Mouse (Mus musculus): ENCODE measurements at regions not wholly inside any gene's neighbourhood (a gene's known extent, or its start where the extent isn't known, plus 50 kb on each side); places are given as distances from the start of the nearest gene placed in this dataset.

GRCm38 (mm10) chr17:49149896-49150295 lies 217.7 kb downstream of the Lrfn2 start:
- Histone ChIP-seq H3K9me3 (no peaks in the 10 kb centered on the region), H3K27ac (no peak overlapping the region), H3K27me3 (no peaks in the 10 kb centered on the region), H3K4me2 (replicated peaks) (no peak overlapping the region), H3K36me3 (no peaks in the 10 kb centered on the region), H3K4me3 (no peak overlapping the region), H3K4me1 (peaks cover 3% of the 10 kb centered on the region; the same call in 1 of the 2 replicates), H3K9ac (no peak overlapping the region)
- 82% methylated on average over 4 of the region's 4 CpGs for WGBS
- no peak for ATAC-seq (ENCODE audit: low FRiP score, low read depth)

DNA sequence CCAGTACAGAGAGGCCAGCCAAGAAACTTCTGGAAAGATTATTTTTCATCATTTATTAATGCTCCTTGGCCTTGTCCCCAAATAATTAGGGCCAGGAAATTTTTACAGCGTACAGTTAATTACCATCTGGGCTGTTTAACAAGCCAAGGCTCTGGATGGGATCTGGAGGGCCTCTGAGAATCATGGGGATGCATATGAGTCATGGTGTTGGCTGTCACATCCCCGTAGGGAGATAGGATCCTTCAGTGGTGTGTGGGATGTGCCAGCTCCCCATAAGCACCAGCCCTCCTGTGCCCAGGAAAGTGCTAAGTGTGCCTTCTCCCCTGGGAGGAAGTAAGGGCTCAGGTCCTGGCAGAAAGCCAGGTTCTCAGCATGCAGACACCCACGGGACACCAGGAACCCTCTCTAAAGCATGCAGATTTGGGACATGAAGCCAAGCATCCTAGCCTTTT lies 218.8 kb downstream of the Lrfn2 start:
- no peaks in the 10 kb centered on the region for H3K36me3 ChIP-seq
- H3K27me3 ChIP-seq: no peaks in the 10 kb centered on the region
- peaks cover 7% of the 10 kb centered on the region for H3K4me1 ChIP-seq
- WGBS: 46% methylated on average over 3 of the region's 3 CpGs
- no peak overlapping the region for H3K9ac ChIP-seq
- H3K4me2 ChIP-seq (replicated peaks): no peak overlapping the region
- H3K9me3 ChIP-seq: no peaks in the 10 kb centered on the region
- ATAC-seq (ENCODE audit: low FRiP score, low read depth): no peak
- H3K4me3 ChIP-seq: no peak overlapping the region
- no peak overlapping the region for H3K27ac ChIP-seq

DNA sequence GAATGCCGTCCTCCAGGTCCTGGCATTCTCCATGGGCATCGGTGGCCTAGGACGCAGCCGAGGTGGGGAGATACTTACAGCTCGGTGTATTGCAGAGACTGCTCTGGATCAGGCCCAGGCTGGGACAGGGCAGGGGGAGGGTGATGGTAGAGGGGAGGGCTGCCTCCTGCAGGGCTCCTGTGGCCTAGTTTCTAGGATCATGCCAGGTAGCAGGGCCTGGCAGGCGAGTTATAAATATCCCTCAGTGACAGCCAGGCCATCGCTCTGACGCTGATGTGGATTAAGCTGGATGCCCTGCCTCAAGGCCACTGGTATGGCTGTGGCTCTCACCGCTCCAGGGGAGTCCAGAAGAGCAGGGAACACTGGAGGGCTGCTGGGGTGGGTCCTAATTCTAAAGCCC lies 221.8 kb downstream of the Lrfn2 start:
- Histone ChIP-seq H3K27ac (no peak overlapping the region), H3K9ac (no peak overlapping the region), H3K27me3 (no peaks in the 10 kb centered on the region)

DNA sequence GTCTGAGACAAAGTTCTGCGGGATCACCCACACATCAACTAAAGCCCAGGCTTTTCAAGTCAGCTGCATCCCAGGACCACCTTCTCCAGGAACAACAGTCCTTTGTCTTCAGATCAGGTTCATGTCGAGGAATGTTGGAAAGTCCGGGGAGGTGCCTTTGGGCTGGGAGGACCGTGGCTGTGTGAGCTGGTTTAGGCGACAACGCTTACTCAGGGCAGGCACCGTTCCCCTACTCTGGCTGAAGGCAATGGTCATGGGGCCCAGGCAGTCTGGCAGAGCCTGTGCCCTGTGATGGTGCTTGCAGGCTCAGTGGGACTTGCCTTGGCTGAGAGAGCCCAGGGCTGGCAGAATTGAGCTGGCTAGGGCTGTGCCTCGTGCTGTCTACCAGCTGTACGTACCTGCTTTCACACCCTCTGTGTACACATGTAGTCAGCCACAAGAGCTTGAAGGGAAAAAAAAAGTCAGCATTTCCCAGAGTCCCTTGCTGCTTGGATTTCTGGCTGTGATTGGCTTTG lies 222.9 kb downstream of the Lrfn2 start:
- Histone ChIP-seq H3K4me3 (no peak overlapping the region), H3K9ac (no peak overlapping the region; the same call in 1 of the 2 replicates), H3K4me1 (peaks cover 7% of the 10 kb centered on the region), H3K27me3 (no peaks in the 10 kb centered on the region), H3K4me2 (replicated peaks) (no peak overlapping the region), H3K9me3 (no peaks in the 10 kb centered on the region), H3K36me3 (no peaks in the 10 kb centered on the region), H3K27ac (no peak overlapping the region)
- WGBS: 70% methylated on average over 9 of the region's 9 CpGs
- ATAC-seq (ENCODE audit: low FRiP score, low read depth): no peak

More for the DNA sequence above, 221.8 kb downstream of the Lrfn2 start:
- Histone ChIP-seq H3K4me2 (replicated peaks) (no peak overlapping the region), H3K36me3 (no peaks in the 10 kb centered on the region), H3K4me3 (no peak overlapping the region), H3K4me1 (peaks cover 7% of the 10 kb centered on the region), H3K9me3 (no peaks in the 10 kb centered on the region)
- no peak for ATAC-seq (ENCODE audit: low FRiP score, low read depth)
- 70% methylated on average over 9 of the region's 9 CpGs for WGBS

GRCm38 (mm10) chr17:49157586-49157985 lies 225.4 kb downstream of the Lrfn2 start:
- no peak for ATAC-seq (ENCODE audit: low FRiP score, low read depth)
- Histone ChIP-seq H3K4me1 (peaks cover 4% of the 10 kb centered on the region; the same call in 1 of the 2 replicates), H3K27ac (no peak overlapping the region), H3K36me3 (no peaks in the 10 kb centered on the region), H3K9ac (no peak overlapping the region), H3K4me2 (replicated peaks) (no peak overlapping the region), H3K9me3 (no peaks in the 10 kb centered on the region), H3K27me3 (no peaks in the 10 kb centered on the region), H3K4me3 (no peak overlapping the region)
- 89% methylated on average over 2 of the region's 2 CpGs for WGBS

- Histone ChIP-seq H3K27ac (no peak overlapping the region), H3K4me2 (replicated peaks) (peak overlapping the region; percentile 87), H3K4me3 (peak overlapping the region; percentile 45), H3K9me3 (no peaks in the 10 kb centered on the region), H3K9ac (peak overlapping the region; percentile 53), H3K36me3 (no peaks in the 10 kb centered on the region), H3K27me3 (peaks cover 27% of the 10 kb centered on the region; the same call in 1 of the 2 replicates), H3K4me1 (peaks cover 20% of the 10 kb centered on the region)
- 4% methylated on average over 20 of the region's 20 CpGs for WGBS
- ATAC-seq (ENCODE audit: low FRiP score, low read depth): peak; percentile 75; the same call in 1 of the 2 replicates
Observed at GRCm38 (mm10) chr17:49171252-49172047, 239.3 kb downstream of the Lrfn2 start.

- H3K27me3 ChIP-seq: peaks cover 27% of the 10 kb centered on the region; the same call in 1 of the 2 replicates
- no peak overlapping the region for H3K27ac ChIP-seq
- ATAC-seq (ENCODE audit: low FRiP score, low read depth): peak; percentile 28; the same call in 1 of the 2 replicates
- peak overlapping the region; percentile 53 for H3K9ac ChIP-seq
- H3K9me3 ChIP-seq: no peaks in the 10 kb centered on the region
- no peaks in the 10 kb centered on the region for H3K36me3 ChIP-seq
- H3K4me1 ChIP-seq: peaks cover 20% of the 10 kb centered on the region
- WGBS: 11% methylated on average over 15 of the region's 15 CpGs
- H3K4me3 ChIP-seq: peak overlapping the region; percentile 45
- peak overlapping the region; percentile 87 for H3K4me2 ChIP-seq (replicated peaks)
Observed at GRCm38 (mm10) chr17:49172052-49172799, 240.0 kb downstream of the Lrfn2 start.

DNA sequence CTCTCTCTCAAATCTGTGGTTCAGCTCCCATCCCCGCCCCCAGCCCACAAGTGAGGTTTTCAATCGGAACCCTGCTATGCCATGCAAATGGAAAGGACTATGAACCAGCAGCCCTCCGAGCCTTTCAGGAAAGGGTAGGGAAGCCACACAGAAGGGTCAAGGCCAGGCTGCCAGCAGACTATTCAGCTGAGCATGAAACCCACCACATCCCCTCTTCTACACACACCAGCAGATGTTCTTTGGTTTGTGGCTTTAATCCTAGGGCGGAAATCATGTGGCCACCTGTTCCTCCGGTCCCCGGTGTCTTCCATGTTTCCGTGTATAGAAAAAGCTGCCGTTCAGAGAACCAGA lies 240.6 kb downstream of the Lrfn2 start:
- H3K36me3 ChIP-seq: no peaks in the 10 kb centered on the region
- no peak overlapping the region for H3K9ac ChIP-seq
- 59% methylated on average over 8 of the region's 8 CpGs for WGBS
- no peak overlapping the region for H3K4me3 ChIP-seq
- no peak for ATAC-seq (ENCODE audit: low FRiP score, low read depth)
- H3K9me3 ChIP-seq: no peaks in the 10 kb centered on the region
- no peak overlapping the region for H3K27ac ChIP-seq
- peaks cover 27% of the 10 kb centered on the region; the same call in 1 of the 2 replicates for H3K27me3 ChIP-seq
- H3K4me2 ChIP-seq (replicated peaks): peak overlapping the region; percentile 87
- H3K4me1 ChIP-seq: peaks cover 20% of the 10 kb centered on the region

DNA sequence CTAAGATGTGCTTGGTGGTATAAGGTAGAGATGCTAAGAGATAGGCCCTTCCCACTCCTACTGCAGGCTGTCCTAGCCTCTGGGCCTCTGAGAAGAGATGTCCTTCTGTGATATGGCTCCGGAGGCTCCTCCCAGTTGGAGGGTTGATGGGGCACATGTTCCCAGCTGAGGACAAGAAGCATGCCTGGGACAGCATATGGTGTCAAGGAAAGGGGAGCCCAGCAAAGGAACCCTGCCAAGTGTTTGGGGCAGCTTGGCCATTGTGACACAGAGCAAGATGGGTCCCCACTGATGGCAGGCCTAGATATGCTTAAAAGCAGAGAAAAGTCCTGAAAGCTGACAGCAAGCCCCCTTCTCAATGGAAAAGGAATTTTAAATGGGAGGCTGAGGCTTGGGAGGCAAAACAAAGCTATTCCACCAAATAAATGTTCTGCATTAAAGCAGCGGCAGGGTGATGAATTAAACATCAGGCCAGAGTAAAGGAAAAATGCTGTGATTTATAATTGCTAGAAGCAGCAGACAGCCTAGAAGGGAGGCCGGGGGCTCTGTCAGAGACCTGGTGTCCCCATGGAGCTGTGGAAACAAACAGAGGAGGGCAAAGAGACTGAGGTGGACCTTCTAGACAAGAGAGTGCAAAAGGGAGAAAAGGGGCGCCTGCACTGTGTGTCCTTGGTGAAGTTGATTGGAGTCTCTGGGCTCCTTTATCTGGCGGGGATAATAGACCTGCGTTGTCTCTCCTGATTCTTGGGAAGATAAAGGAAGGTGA lies 246.0 kb downstream of the Lrfn2 start:
- Histone ChIP-seq H3K27ac (no peak overlapping the region), H3K9me3 (no peaks in the 10 kb centered on the region), H3K36me3 (no peaks in the 10 kb centered on the region), H3K9ac (no peak overlapping the region), H3K4me1 (no peaks in the 10 kb centered on the region), H3K27me3 (peaks cover 10% of the 10 kb centered on the region; the same call in 1 of the 2 replicates), H3K4me2 (replicated peaks) (no peak overlapping the region), H3K4me3 (no peak overlapping the region)
- ATAC-seq (ENCODE audit: low FRiP score, low read depth): no peak
- WGBS: 77% methylated on average over 6 of the region's 6 CpGs

- Histone ChIP-seq H3K4me3 (no peak overlapping the region), H3K36me3 (no peaks in the 10 kb centered on the region), H3K9ac (no peak overlapping the region), H3K9me3 (no peaks in the 10 kb centered on the region), H3K4me2 (replicated peaks) (no peak overlapping the region), H3K4me1 (peaks cover 5% of the 10 kb centered on the region; the same call in 1 of the 2 replicates), H3K27ac (no peak overlapping the region), H3K27me3 (no peaks in the 10 kb centered on the region; the same call in 1 of the 2 replicates)
- WGBS: 7% methylated on average over 4 of the region's 4 CpGs
- ATAC-seq (ENCODE audit: low FRiP score, low read depth): no peak
Observed at GRCm38 (mm10) chr17:49182485-49182884, 245.7 kb upstream of the Mocs1 start.

DNA sequence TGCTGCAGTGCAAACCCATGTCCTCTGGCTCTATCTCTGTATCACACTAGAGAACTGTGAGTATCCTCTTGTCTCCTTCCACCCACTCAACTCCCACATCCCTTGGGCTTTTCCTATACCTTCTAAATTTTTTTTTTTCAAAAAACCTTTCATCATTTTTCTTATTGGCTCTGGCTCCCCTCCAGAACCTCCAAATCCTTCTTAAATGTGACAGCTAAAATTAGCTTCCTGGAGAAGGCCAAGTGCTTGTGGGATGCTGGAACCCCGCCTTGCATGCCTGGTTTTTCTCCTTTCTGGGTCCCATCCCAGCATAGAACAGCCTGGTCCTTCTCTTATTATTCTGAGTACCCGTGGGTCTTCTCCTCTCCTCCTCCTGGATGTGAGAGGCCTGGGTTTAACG lies 244.2 kb upstream of the Mocs1 start:
- Histone ChIP-seq H3K4me3 (no peak overlapping the region), H3K27me3 (no peaks in the 10 kb centered on the region; the same call in 1 of the 2 replicates), H3K36me3 (no peaks in the 10 kb centered on the region), H3K9me3 (no peaks in the 10 kb centered on the region), H3K4me2 (replicated peaks) (no peak overlapping the region), H3K9ac (no peak overlapping the region), H3K27ac (no peak overlapping the region), H3K4me1 (peaks cover 5% of the 10 kb centered on the region; the same call in 1 of the 2 replicates)
- 53% methylated on average over 3 of the region's 3 CpGs for WGBS
- no peak for ATAC-seq (ENCODE audit: low FRiP score, low read depth)
